Mouse (Mus musculus) hindbrain, embryonic 14.5 days (tissue): ENCODE measurements around the gene Hpgd. TPM values are rescaled to one million over a fixed set of nuclear protein-coding genes. Genes with fewer than 3 reads are reported as not detected.
"Not testable (repeated sequence)": the region's sequence is repeated elsewhere in the genome, so short reads cannot be mapped to it uniquely, and the experiment has no call there.

Experiments used
- ATAC-seq: fragments of 200-750 bp; cut with Nextera tagmentation; 2 replicates; pipeline ENCODE4 v1.8.0; 2017; ENCODE audit warnings: moderate number of reproducible peaks, mild to moderate bottlenecking, moderate TSS enrichment, moderate library complexity; ENCODE audit not compliant: low FRiP score
- DNase-seq: peaks from one replicate; pipeline ENCODE4 v3.0.0-alpha.2; 2015; ENCODE audit warnings: low spot score
- H3K27ac ChIP-seq: fragments of 300-500 bp; sonication (generic); 2 replicates; pipeline ENCODE4 v1.5.1; 2014; ENCODE audit warnings: mild to moderate bottlenecking, moderate library complexity
- H3K27me3 ChIP-seq: fragments of 300-500 bp; sonication (generic); 2 replicates; pipeline ENCODE4 v1.6.1; 2014; ENCODE audit warnings: mild to moderate bottlenecking, low read length, mixed read lengths; ENCODE audit not compliant: control insufficient read depth, insufficient read depth
- H3K36me3 ChIP-seq: fragments of 300-500 bp; sonication (generic); replicated peaks from 2 replicates; pipeline ENCODE4 v1.6.1; 2014; ENCODE audit not compliant: control insufficient read depth, insufficient read depth
- H3K4me1 ChIP-seq: fragments of 300-500 bp; sonication (generic); replicated peaks from 2 replicates; pipeline ENCODE4 v1.6.1; 2014; ENCODE audit warnings: antibody characterized with exemption, low read length, mixed read lengths; ENCODE audit not compliant: control insufficient read depth, insufficient read depth
- H3K4me2 ChIP-seq: fragments of 300-500 bp; sonication (generic); replicated peaks from 2 replicates; pipeline ENCODE4 v1.6.1; 2014; ENCODE audit warnings: mild to moderate bottlenecking, moderate library complexity
- H3K4me3 ChIP-seq: fragments of 300-500 bp; sonication (generic); replicated peaks from 2 replicates; pipeline ENCODE4 v1.5.1; 2014; ENCODE audit warnings: mild to moderate bottlenecking, low read length
- H3K9ac ChIP-seq: fragments of 300-500 bp; sonication (generic); 2 replicates; pipeline ENCODE4 v1.6.1; 2014
- H3K9me3 ChIP-seq: fragments of 300-500 bp; sonication (generic); 2 replicates; pipeline ENCODE4 v1.6.1; 2016; ENCODE audit warnings: low read length; ENCODE audit not compliant: control insufficient read depth
- WGBS: fragments of 180-500 bp; shearing (Covaris S2); extraction: QIAGEN DNeasy Blood & Tissue Kit; methylation state at CpG from one replicate; pipeline ENCODE4 v1.1.7; 2014; 5-methylcytosine and 5-hydroxymethylcytosine counted together
- polyA plus RNA-seq: library from polyadenylated mRNA; unstranded; fragments of >200 nt; fragmentation: Nextera tagmentation; extraction: Ambion mirVana; gene quantifications from 2 replicates; pipeline ENCODE4 v1.2.1, GENCODE M21; 2014

Hpgd gene
- polyA plus RNA-seq, 1 experiment from 2014 or later = 14.1 TPM

- no peaks in the 10 kb centered on the region for H3K27me3 ChIP-seq
Observed at GRCm38 (mm10) chr8:56283936-56284335, 10.4 kb upstream of the Hpgd start.

DNA sequence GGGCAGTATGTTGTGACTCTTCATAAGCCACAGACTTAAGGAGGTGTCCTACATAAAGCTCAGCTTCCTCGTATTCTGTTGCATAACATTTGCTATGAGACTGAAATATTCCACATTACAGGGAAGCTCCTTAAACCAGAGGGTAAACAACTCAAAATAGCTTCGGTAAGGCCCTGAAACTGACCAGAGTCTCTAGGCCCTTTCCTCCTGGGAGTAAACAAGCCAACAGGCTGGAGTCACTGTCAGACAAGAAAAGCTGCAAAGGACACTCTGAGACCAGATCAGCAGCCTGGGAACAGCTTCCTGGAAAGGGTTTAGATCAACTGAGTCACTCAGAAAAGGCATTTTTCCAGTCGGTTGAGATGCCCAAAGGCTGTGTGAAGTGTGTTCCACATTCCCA lies 9.4 kb upstream of the Hpgd start:
- no peak overlapping the region for H3K4me2 ChIP-seq
- ATAC-seq = no peak
- DNase-seq = no peak
- WGBS = 55% methylated on average over 3 of the region's 3 CpGs
- H3K4me3 ChIP-seq = no peak overlapping the region
- H3K9me3 ChIP-seq = no peaks in the 10 kb centered on the region
- no peaks in the 10 kb centered on the region for H3K36me3 ChIP-seq
- H3K9ac ChIP-seq = no peak overlapping the region
- H3K4me1 ChIP-seq = no peaks in the 10 kb centered on the region
- no peaks in the 10 kb centered on the region for H3K27me3 ChIP-seq
- H3K27ac ChIP-seq = no peak overlapping the region

More at GRCm38 (mm10) chr8:56283936-56284335, 10.4 kb upstream of the Hpgd start:
- WGBS = 76% methylated on average over 1 of the region's 1 CpGs
- Histone ChIP-seq H3K4me3 (no peak overlapping the region), H3K9me3 (no peaks in the 10 kb centered on the region), H3K36me3 (no peaks in the 10 kb centered on the region), H3K9ac (no peak overlapping the region), H3K4me2 (no peak overlapping the region), H3K27ac (no peak overlapping the region), H3K4me1 (no peaks in the 10 kb centered on the region)
- ATAC-seq (no peak), DNase-seq (no peak)

DNA sequence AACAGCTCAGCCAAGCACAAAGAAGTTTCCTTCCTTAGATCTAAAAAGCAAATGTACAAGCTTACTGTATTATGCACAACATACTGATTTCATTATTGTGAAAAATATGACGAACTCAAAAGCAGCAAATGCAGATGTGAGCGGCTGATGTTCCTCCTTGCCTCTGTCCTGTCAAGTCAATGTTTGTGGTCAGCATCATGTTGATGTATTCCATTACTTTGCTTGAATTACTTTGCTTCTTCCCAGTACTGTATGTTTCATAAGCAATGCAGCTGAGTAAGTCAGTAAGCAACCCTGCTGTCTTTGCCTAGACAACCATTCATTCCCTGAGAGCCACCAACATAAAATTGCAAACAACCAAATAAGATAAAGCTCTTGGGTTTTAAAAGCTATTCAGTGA lies 7.7 kb upstream of the Hpgd start:
- H3K4me1 ChIP-seq = no peaks in the 10 kb centered on the region
- no peak overlapping the region for H3K4me3 ChIP-seq
- WGBS = 90% methylated on average over 2 of the region's 2 CpGs
- ATAC-seq (no peak), DNase-seq (no peak)
- H3K36me3 ChIP-seq = no peaks in the 10 kb centered on the region
- no peak overlapping the region for H3K27ac ChIP-seq
- H3K9ac ChIP-seq = no peak overlapping the region
- 0 out of 2 replicates have a peak, but pooled peaks cover 1% of the 10 kb centered on the region for H3K27me3 ChIP-seq
- no peak overlapping the region for H3K4me2 ChIP-seq
- no peaks in the 10 kb centered on the region for H3K9me3 ChIP-seq

- H3K4me2 ChIP-seq = no peak overlapping the region
- no peak overlapping the region for H3K4me3 ChIP-seq
- no peak overlapping the region for H3K27ac ChIP-seq
- ATAC-seq (no peak), DNase-seq (no peak)
- 85% methylated on average over 7 of the region's 7 CpGs for WGBS
- H3K9me3 ChIP-seq = no peaks in the 10 kb centered on the region
- no peaks in the 10 kb centered on the region for H3K36me3 ChIP-seq
- H3K27me3 ChIP-seq = 0 out of 2 replicates have a peak, but pooled peaks cover 3% of the 10 kb centered on the region
- H3K4me1 ChIP-seq = no peaks in the 10 kb centered on the region
- H3K9ac ChIP-seq = no peak overlapping the region
Observed at GRCm38 (mm10) chr8:56287370-56288072, 6.9 kb upstream of the Hpgd start.

GRCm38 (mm10) chr8:56292318-56292717 lies 2.1 kb upstream of the Hpgd start:
- Histone ChIP-seq H3K27me3 (peaks cover 12% of the 10 kb centered on the region; the same call in 1 of the 2 replicates), H3K4me1 (peaks cover 12% of the 10 kb centered on the region; the same call in 1 of the 2 replicates), H3K9ac (no peak overlapping the region), H3K9me3 (no peaks in the 10 kb centered on the region), H3K4me2 (no peak overlapping the region), H3K27ac (no peak overlapping the region), H3K36me3 (no peaks in the 10 kb centered on the region), H3K4me3 (no peak overlapping the region)
- WGBS = 88% methylated on average over 7 of the region's 7 CpGs
- no peak for ATAC-seq
- DNase-seq = no peak

DNA sequence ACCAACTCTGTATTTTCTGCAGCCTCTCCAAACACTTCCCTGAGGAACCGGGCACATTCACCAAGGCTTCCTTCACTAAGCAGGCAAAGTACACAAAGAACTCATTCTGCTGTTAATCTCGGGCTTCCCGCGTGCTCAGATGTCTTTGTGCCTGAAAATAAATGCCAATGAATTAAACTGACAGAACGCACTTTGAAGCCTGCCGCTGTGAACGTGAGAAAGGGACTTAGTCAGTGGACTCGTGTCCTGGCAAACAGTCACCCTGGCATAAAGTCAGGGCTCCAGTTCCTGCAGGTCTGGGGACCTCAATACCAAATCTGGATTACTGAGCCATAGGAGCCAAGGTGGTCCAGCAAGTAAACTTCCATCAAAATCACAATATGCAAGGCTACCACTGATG lies 905 bp upstream of the Hpgd start:
- Histone ChIP-seq H3K27me3 (peaks cover 12% of the 10 kb centered on the region; the same call in 1 of the 2 replicates), H3K27ac (no peak overlapping the region), H3K9ac (no peak overlapping the region), H3K36me3 (no peaks in the 10 kb centered on the region), H3K9me3 (no peaks in the 10 kb centered on the region), H3K4me1 (peaks cover 12% of the 10 kb centered on the region; the same call in 1 of the 2 replicates), H3K4me2 (peak overlapping the region; percentile 77), H3K4me3 (no peak overlapping the region)
- WGBS = 3% methylated on average over 8 of the region's 8 CpGs
- DNase-seq (peak; percentile 28), ATAC-seq (peak; percentile 24; the same call in 1 of the 2 replicates)

DNA sequence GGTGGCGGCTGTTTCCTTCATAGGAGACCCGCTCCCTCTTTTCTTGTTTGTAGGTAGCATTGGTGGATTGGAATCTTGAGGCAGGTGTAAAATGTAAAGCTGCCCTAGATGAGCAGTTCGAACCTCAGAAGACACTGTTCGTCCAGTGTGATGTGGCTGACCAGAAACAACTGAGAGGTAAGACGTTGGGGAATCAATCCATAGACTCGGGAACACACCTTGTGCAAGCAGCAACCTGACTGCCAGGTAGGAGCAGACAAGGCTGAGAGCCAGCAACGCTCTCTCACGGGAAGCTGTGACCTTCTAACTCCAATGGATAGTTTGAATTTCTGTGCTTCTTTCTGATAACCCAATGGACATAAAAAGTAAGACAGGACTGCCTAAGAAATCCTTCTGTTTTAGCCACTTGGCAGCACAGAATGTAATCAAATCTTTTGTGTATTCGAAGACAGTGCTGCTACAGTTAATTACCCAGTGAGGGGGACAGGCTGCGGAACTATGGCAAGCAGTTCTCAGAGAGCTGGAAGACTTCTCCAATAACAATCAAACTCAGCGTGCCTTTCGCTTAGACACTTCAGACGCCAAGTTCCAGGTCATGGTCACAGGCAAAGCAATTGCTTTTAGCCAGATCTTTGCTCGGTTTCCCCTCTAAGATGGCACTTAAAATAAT lies 636 bp downstream of the Hpgd start:
- ATAC-seq = no peak; the same call in 1 of the 2 replicates

GRCm38 (mm10) chr8:56299421-56299820 lies 5.0 kb downstream of the Hpgd start:
- DNase-seq (no peak), ATAC-seq (no peak)
- Histone ChIP-seq H3K9ac (no peak overlapping the region), H3K4me3 (no peak overlapping the region), H3K27ac (no peak overlapping the region), H3K36me3 (no peaks in the 10 kb centered on the region), H3K27me3 (no peaks in the 10 kb centered on the region), H3K9me3 (no peaks in the 10 kb centered on the region), H3K4me1 (0 out of 2 replicates have a peak, but pooled peaks cover 3% of the 10 kb centered on the region), H3K4me2 (no peak overlapping the region)
- 83% methylated on average over 5 of the region's 5 CpGs for WGBS

More for the DNA sequence above, 636 bp downstream of the Hpgd start:
- Histone ChIP-seq H3K27ac (no peak overlapping the region), H3K4me3 (peak overlapping the region; percentile 51), H3K36me3 (no peaks in the 10 kb centered on the region), H3K9me3 (no peaks in the 10 kb centered on the region), H3K4me1 (peaks cover 12% of the 10 kb centered on the region; the same call in 1 of the 2 replicates), H3K4me2 (peak overlapping the region; percentile 77), H3K9ac (peak overlapping the region; percentile 64), H3K27me3 (peaks cover 12% of the 10 kb centered on the region; the same call in 1 of the 2 replicates)
- 21% methylated on average over 14 of the region's 14 CpGs for WGBS
- peak; percentile 31 for DNase-seq

DNA sequence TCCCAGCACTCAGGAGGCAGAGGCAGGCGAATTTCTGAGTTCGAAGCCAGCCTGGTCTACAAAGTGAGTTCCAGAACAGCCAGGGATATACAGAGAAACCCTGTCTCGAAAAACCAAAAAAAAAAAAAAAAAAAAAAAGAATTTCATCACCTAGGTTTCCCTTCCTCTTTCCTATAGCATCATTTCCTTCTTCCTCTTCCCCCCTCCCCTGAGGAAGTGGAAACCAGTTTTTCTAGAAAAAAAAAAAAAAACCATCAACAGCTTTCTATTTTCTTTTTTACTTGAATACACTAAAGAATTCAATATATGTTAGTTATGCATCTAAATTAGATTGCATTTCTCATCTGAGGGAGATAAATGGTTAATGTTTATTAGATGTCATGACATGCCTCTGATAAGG lies 6.9 kb downstream of the Hpgd start:
- not testable (repeated sequence) for H3K36me3 ChIP-seq, H3K27ac ChIP-seq, H3K27me3 ChIP-seq, H3K4me1 ChIP-seq, ATAC-seq, H3K4me3 ChIP-seq, H3K9me3 ChIP-seq, H3K9ac ChIP-seq, DNase-seq, H3K4me2 ChIP-seq
- 83% methylated on average over 3 of the region's 3 CpGs for WGBS
